In genomic region chr13:40859225-40859624, GRCm38 (mm10) we compare ENCODE assay signal across 10 mouse cellular contexts. TPM values are rescaled to one million over a fixed set of nuclear protein-coding genes. Genes with fewer than 3 reads are reported as not detected.
DNase-seq lines count a peak whose midpoint lies in the region; ATAC-seq lines count a peak whose summit lies in the region.
"Had no signal": no experiment of that assay in that cellular context is flagged by ENCODE, and none has a peak within 500 bp of the region (broad histone marks: within the 10 kb centered on the region; RNA-seq: fewer than 3 reads in every experiment).

No protein-coding gene starts in this region.

- no peak overlapping the region for H3K9ac ChIP-seq in hindbrain, embryonic 15.5 days
- no peak overlapping the region for H3K9ac ChIP-seq in hindbrain, embryonic 14.5 days
- no peak overlapping the region for H3K9ac ChIP-seq in neural tube, embryonic 12.5 days
- H3K9ac ChIP-seq in liver, embryonic 13.5 days: no peak overlapping the region

- H3K4me3 ChIP-seq in hindbrain, embryonic 15.5 days: no peak overlapping the region
- H3K4me3 ChIP-seq in hindbrain, embryonic 14.5 days (replicated peaks; ENCODE audit: low read length): no peak overlapping the region
- H3K4me3 ChIP-seq in neural tube, embryonic 12.5 days: no peak overlapping the region
- no peak overlapping the region for H3K4me3 ChIP-seq in liver, embryonic 13.5 days (replicated peaks)
- H3K4me3 ChIP-seq: forebrain, embryonic 10.5 days had no signal

- no peak for DNase-seq in hindbrain, embryonic 14.5 days (ENCODE audit: low spot score)
- no peak for DNase-seq in neural tube, embryonic 10.5 days (ENCODE audit: extremely low spot score, low spot score)
- DNase-seq in liver, embryonic 13.5 days: no peak
- no peak for DNase-seq in cerebellum, adult 11 months
- no peak for DNase-seq in frontal cortex, adult 2 months (ENCODE audit: extremely low spot score in 1 of 2, low spot score in 1 of 2)
- DNase-seq: cerebellum, adult 2 months; thymus, postnatal 25 days had no signal

- no peaks in the 10 kb centered on the region for H3K9me3 ChIP-seq in hindbrain, embryonic 15.5 days
- no peaks in the 10 kb centered on the region for H3K9me3 ChIP-seq in hindbrain, embryonic 14.5 days (ENCODE audit: control insufficient read depth, low read length)
- H3K9me3 ChIP-seq in neural tube, embryonic 12.5 days: no peaks in the 10 kb centered on the region
- no peaks in the 10 kb centered on the region for H3K9me3 ChIP-seq in liver, embryonic 13.5 days (replicated peaks)
- H3K9me3 ChIP-seq: forebrain, embryonic 10.5 days had no signal

- H3K27ac ChIP-seq in hindbrain, embryonic 15.5 days (replicated peaks): no peak overlapping the region
- H3K27ac ChIP-seq in hindbrain, embryonic 14.5 days: no peak overlapping the region
- no peak overlapping the region for H3K27ac ChIP-seq in neural tube, embryonic 12.5 days
- peak overlapping the region; percentile 39; the same call in 1 of the 2 replicates for H3K27ac ChIP-seq in liver, embryonic 13.5 days
- H3K27ac ChIP-seq: forebrain, embryonic 10.5 days had no signal

- peak overlapping the region; percentile 40 for H3K4me2 ChIP-seq in hindbrain, embryonic 15.5 days
- no peak overlapping the region; the same call in 1 of the 2 replicates for H3K4me2 ChIP-seq in hindbrain, embryonic 14.5 days (replicated peaks)
- H3K4me2 ChIP-seq in neural tube, embryonic 12.5 days (replicated peaks): peak overlapping the region; percentile 42
- H3K4me2 ChIP-seq in liver, embryonic 13.5 days: peak overlapping the region; percentile 52

- 0 out of 2 replicates have a peak, but pooled peaks cover 3% of the 10 kb centered on the region for H3K27me3 ChIP-seq in hindbrain, embryonic 15.5 days
- H3K27me3 ChIP-seq in hindbrain, embryonic 14.5 days (ENCODE audit: control insufficient read depth, insufficient read depth, low read length): no peaks in the 10 kb centered on the region
- no peaks in the 10 kb centered on the region for H3K27me3 ChIP-seq in neural tube, embryonic 12.5 days (replicated peaks)
- no peaks in the 10 kb centered on the region for H3K27me3 ChIP-seq in liver, embryonic 13.5 days

- peaks cover 5% of the 10 kb centered on the region for H3K4me1 ChIP-seq in hindbrain, embryonic 15.5 days (replicated peaks)
- no peaks in the 10 kb centered on the region for H3K4me1 ChIP-seq in hindbrain, embryonic 14.5 days (replicated peaks; ENCODE audit: control insufficient read depth, insufficient read depth, low read length)
- H3K4me1 ChIP-seq in neural tube, embryonic 12.5 days: peaks cover 10% of the 10 kb centered on the region
- H3K4me1 ChIP-seq in liver, embryonic 13.5 days (replicated peaks): peaks cover 11% of the 10 kb centered on the region

- no peaks in the 10 kb centered on the region for H3K36me3 ChIP-seq in hindbrain, embryonic 15.5 days
- no peaks in the 10 kb centered on the region for H3K36me3 ChIP-seq in hindbrain, embryonic 14.5 days (replicated peaks; ENCODE audit: control insufficient read depth, insufficient read depth)
- no peaks in the 10 kb centered on the region for H3K36me3 ChIP-seq in neural tube, embryonic 12.5 days
- H3K36me3 ChIP-seq in liver, embryonic 13.5 days: no peaks in the 10 kb centered on the region
- H3K36me3 ChIP-seq: forebrain, embryonic 10.5 days had no signal

- ATAC-seq in hindbrain, embryonic 15.5 days (ENCODE audit: low FRiP score, low read depth): no peak
- ATAC-seq in hindbrain, embryonic 14.5 days (ENCODE audit: low FRiP score): no peak
- ATAC-seq in neural tube, embryonic 12.5 days (ENCODE audit: low FRiP score, low read depth): no peak
- ATAC-seq in liver, embryonic 13.5 days (ENCODE audit: low read depth): no peak

- WGBS in hindbrain, embryonic 15.5 days: 81% methylated on average over 8 of the region's 8 CpGs
- WGBS in hindbrain, embryonic 14.5 days: 86% methylated on average over 8 of the region's 8 CpGs
- WGBS in neural tube, embryonic 12.5 days: 85% methylated on average over 8 of the region's 8 CpGs
- WGBS in liver, embryonic 13.5 days (ENCODE audit: insufficient replicate concordance): 69% methylated on average over 8 of the region's 8 CpGs

RNA-seq across cellular contexts. Expression of gene Gcnt2, which starts 0.3 kb away (rescaled TPM):
- 6.6 and 6.8 TPM in 2 replicates for polyA plus RNA-seq in hindbrain, embryonic 15.5 days (2015; fragmentation: Nextera tagmentation; extraction: Ambion mirVana)
- 7.4 and 8.1 TPM in 2 replicates for polyA plus RNA-seq in hindbrain, embryonic 14.5 days (2014; fragmentation: Nextera tagmentation; extraction: Ambion mirVana)
- polyA plus RNA-seq in neural tube, embryonic 12.5 days (2016; fragmentation: Nextera tagmentation; extraction: Ambion mirVana): 4.7 and 4.8 TPM in 2 replicates
- polyA plus RNA-seq in liver, embryonic 13.5 days (2015; fragmentation: Nextera tagmentation; extraction: Ambion mirVana): 0.77 and 1.3 TPM in 2 replicates
- 8.0 and 8.9 TPM in 2 replicates for polyA plus RNA-seq in frontal cortex, adult 2 months (2012; rRNA removed)
